Mouse (Mus musculus) E14TG2a.4 (cell line): ENCODE data around the gene Gins3.
A peak's percentile ranks its signal among the peaks of the same experiment; 100 is the strongest.

Source experiments
- H3K27me3 ChIP-seq: 2 replicates; pipeline ENCODE4 v1.6.1; 2014; ENCODE audit warnings: low read length, control low read depth; ENCODE audit not compliant: insufficient read depth
- H3K36me3 ChIP-seq: 2 replicates; pipeline ENCODE4 v1.6.1; 2014; ENCODE audit warnings: low read length, control low read depth; ENCODE audit not compliant: insufficient read depth
- H3K4me1 ChIP-seq: replicated peaks from 2 replicates; pipeline ENCODE4 v1.6.1; 2014; ENCODE audit warnings: low read depth, low read length, control low read depth
- H3K4me3 ChIP-seq: replicated peaks from 2 replicates; pipeline ENCODE4 v1.5.1; 2014; ENCODE audit warnings: mild to moderate bottlenecking, low read length
- H3K9me3 ChIP-seq: 2 replicates; pipeline ENCODE4 v1.6.1; 2014; ENCODE audit warnings: low read length, control low read depth
- CTCF ChIP-seq: conservative IDR thresholded peaks from 2 replicates; pipeline ENCODE4 v1.5.1; 2014; ENCODE audit warnings: low read length
- NANOG ChIP-seq: IDR thresholded peaks from 2 replicates; pipeline ENCODE4 v1.6.1; 2014; ENCODE audit warnings: borderline replicate concordance, low read length, mixed read lengths
- POU5F1 ChIP-seq: IDR thresholded peaks from 2 replicates; pipeline ENCODE4 v1.6.1; 2014; ENCODE audit warnings: low read length, borderline replicate concordance

Gins3 gene

GRCm38 (mm10) chr8:95694631-95695030 is 61.4 kb downstream of the Gins3 start:
- H3K27me3 ChIP-seq: peaks cover 62% of the 10 kb centered on the region
- TF ChIP-seq POU5F1 (no peak), CTCF (no peak), NANOG (no peak)
- peak overlapping the region; percentile 41; the same call in 1 of the 2 replicates for H3K4me3 ChIP-seq
- H3K4me1 ChIP-seq: peaks cover 52% of the 10 kb centered on the region
- H3K36me3 ChIP-seq: no peaks in the 10 kb centered on the region
- H3K9me3 ChIP-seq: no peaks in the 10 kb centered on the region
